Mouse (Mus musculus): ENCODE results near the gene Plagl2. TPM values are rescaled to one million over a fixed set of nuclear protein-coding genes. Genes with fewer than 3 reads are reported as not detected.
"Not testable (repeated sequence)": the region's sequence is repeated elsewhere in the genome, so short reads cannot be mapped to it uniquely, and the experiment has no call there.

Gene Plagl2
- polyA plus RNA-seq, 1 experiment, result 4.3 TPM

DNA sequence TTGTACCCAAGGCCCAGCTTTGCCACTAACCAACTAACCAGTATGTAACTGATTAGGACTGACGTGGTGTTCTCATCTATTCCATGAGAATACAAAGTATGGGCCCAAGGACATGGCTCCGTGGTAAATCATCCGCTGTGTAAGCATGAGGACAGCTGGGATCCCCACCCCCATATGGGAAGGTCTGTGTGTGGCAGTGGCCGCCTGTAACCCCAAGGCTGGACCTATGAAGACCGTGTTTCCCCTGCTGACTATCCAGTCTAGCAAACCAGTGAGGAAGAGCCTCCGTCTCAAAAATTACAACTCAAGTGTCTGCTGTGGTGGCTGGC lies 33.7 kb upstream of the Plagl2 start:
- no peaks in the 10 kb centered on the region for H3K27me3 ChIP-seq (replicated peaks; ENCODE audit: control insufficient read depth, insufficient read depth, low read length)
- H3K4me3 ChIP-seq (ENCODE audit: insufficient read depth, low read depth, low read length), result no peak overlapping the region
- no peaks in the 10 kb centered on the region for H3K36me3 ChIP-seq (ENCODE audit: control insufficient read depth, insufficient read depth, low read length)
- no peak overlapping the region for H3K27ac ChIP-seq (ENCODE audit: insufficient read depth, low read depth, low read length)
- 85% methylated on average over 6 of the region's 6 CpGs for WGBS
- no peak for DNase-seq
- no peak for TF ChIP-seq CTCF (conservative IDR thresholded peaks at IDR 0.05; ENCODE audit: insufficient read depth, insufficient read length, low read depth, low read length)
- TF ChIP-seq POLR2A (IDR thresholded peaks at IDR 0.05; ENCODE audit: low read depth, low read length), result no peak
- H3K4me1 ChIP-seq (ENCODE audit: control insufficient read depth, insufficient read depth, low read length), result no peaks in the 10 kb centered on the region

DNA sequence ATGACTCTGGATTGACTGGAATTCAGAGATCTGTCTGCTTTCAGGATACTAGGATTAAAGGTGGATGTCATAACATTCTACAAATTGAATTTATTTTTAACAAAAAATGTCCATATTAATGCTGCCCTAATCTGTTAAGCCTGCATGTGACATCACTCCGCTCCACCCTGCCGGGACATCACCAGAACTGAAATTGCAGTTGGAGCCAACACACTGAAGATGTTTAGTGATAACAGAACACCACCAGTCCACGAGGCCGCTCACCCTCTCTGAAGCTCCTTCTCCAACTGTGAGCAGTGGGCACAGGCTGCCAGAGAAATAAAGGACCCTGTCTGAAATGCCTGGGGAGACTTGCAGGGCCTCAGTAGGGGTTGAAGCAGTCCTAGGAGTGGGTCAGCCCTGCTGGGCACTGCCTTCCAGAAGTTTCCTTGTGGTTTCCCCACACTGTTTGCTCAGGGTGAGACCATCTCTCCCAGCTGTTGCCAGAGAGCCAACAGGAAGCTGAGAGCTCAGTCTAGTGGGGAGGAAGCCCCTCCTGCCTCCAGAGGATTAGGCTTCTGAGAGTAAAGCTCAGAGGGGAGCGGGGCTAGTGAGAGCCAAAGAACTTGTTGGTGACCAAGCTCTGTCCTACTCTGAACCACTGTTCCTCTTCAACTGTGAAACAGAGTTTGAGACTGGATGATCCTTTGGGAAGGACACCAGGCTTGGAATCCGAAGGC lies 33.1 kb upstream of the Plagl2 start:
- H3K27ac ChIP-seq (ENCODE audit: insufficient read depth, low read depth, low read length); H3K36me3 ChIP-seq (ENCODE audit: control insufficient read depth, insufficient read depth, low read length); H3K4me1 ChIP-seq (ENCODE audit: control insufficient read depth, insufficient read depth, low read length); DNase-seq; H3K27me3 ChIP-seq (replicated peaks; ENCODE audit: control insufficient read depth, insufficient read depth, low read length); H3K4me3 ChIP-seq (ENCODE audit: insufficient read depth, low read depth, low read length): not testable (repeated sequence)
- 87% methylated on average over 6 of the region's 6 CpGs for WGBS

DNA sequence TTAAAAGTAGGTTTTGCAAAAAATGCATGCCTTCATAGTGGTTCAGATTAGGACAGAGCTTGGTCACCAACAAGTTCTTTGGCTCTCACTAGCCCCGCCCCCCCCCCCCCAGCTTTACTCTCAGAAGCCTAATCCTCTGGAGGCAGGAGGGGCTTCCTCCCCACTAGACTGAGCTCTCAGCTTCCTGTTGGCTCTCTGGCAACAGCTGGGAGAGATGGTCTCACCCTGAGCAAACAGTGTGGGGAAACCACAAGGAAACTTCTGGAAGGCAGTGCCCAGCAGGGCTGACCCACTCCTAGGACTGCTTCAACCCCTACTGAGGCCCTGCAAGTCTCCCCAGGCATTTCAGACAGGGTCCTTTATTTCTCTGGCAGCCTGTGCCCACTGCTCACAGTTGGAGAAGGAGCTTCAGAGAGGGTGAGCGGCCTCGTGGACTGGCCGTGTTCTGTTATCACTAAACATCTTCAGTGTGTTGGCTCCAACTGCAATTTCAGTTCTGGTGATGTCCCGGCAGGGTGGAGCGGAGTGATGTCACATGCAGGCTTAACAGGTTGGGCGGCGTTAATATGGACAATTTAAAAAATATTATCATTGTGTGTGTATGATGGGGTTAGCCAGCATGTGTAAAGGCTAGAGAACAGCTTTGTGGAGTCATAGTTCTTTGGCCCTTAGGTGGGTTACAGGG lies 29.1 kb upstream of the Plagl2 start:
- H3K27me3 ChIP-seq (replicated peaks; ENCODE audit: control insufficient read depth, insufficient read depth, low read length); H3K4me1 ChIP-seq (ENCODE audit: control insufficient read depth, insufficient read depth, low read length); H3K27ac ChIP-seq (ENCODE audit: insufficient read depth, low read depth, low read length); H3K36me3 ChIP-seq (ENCODE audit: control insufficient read depth, insufficient read depth, low read length); H3K4me3 ChIP-seq (ENCODE audit: insufficient read depth, low read depth, low read length); DNase-seq: not testable (repeated sequence)
- 69% methylated on average over 8 of the region's 8 CpGs for WGBS

DNA sequence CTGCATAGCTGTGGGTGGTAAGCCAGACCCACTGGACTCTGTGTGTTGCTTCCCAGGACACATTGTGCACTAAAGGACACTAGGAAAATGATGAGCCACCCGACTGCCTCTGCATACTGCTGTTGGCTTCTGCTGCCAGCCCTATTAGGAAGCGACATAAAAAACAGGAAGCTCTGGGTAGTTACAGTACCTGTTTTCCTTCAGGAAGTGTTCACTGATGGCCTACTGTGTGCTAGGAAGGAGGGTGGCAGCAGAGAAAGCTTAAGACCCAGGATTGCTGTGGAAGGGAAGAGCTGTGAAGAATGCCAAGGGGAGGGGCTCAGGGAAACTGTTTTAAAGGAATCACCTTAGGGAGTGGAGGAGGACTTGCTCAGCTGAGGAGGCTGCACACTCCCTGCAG lies 26.1 kb upstream of the Plagl2 start:
- Histone ChIP-seq H3K4me3 (ENCODE audit: insufficient read depth, low read depth, low read length) (no peak overlapping the region), H3K36me3 (ENCODE audit: control insufficient read depth, insufficient read depth, low read length) (peaks cover 1% of the 10 kb centered on the region; the same call in 1 of the 2 replicates), H3K27ac (ENCODE audit: insufficient read depth, low read depth, low read length) (no peak overlapping the region), H3K4me1 (ENCODE audit: control insufficient read depth, insufficient read depth, low read length) (no peaks in the 10 kb centered on the region), H3K27me3 (replicated peaks; ENCODE audit: control insufficient read depth, insufficient read depth, low read length) (no peaks in the 10 kb centered on the region)
- 75% methylated on average over 2 of the region's 2 CpGs for WGBS
- TF ChIP-seq CTCF (conservative IDR thresholded peaks at IDR 0.05; ENCODE audit: insufficient read depth, insufficient read length, low read depth, low read length), result no peak
- no peak for TF ChIP-seq POLR2A (IDR thresholded peaks at IDR 0.05; ENCODE audit: low read depth, low read length)
- no peak for DNase-seq

DNA sequence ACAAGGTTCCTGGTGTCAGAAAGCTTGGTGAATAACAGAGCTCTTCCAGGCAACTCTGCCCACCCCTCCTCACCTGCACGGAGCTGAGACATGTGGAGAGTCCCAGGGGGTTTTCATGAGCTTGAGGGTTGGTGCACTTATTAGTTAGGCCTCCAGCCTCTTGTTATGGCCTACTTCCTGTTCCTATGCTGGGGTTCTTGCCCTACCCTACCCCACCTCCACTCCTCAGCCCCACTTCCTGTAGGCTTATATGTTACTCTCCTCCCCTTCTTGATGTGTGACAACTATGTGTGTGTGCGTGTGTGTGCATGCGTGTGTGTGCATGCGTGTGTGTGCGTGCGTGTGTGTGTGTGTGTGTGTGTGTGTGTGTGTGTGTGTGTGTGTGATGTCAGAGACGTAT lies 21.8 kb upstream of the Plagl2 start:
- Histone ChIP-seq H3K4me1 (ENCODE audit: control insufficient read depth, insufficient read depth, low read length) (no peaks in the 10 kb centered on the region), H3K27ac (ENCODE audit: insufficient read depth, low read depth, low read length) (no peak overlapping the region), H3K27me3 (replicated peaks; ENCODE audit: control insufficient read depth, insufficient read depth, low read length) (no peaks in the 10 kb centered on the region), H3K36me3 (ENCODE audit: control insufficient read depth, insufficient read depth, low read length) (peaks cover 1% of the 10 kb centered on the region; the same call in 1 of the 2 replicates), H3K4me3 (ENCODE audit: insufficient read depth, low read depth, low read length) (no peak overlapping the region)
- 84% methylated on average over 7 of the region's 7 CpGs for WGBS
- TF ChIP-seq POLR2A (IDR thresholded peaks at IDR 0.05; ENCODE audit: low read depth, low read length) (no peak), CTCF (conservative IDR thresholded peaks at IDR 0.05; ENCODE audit: insufficient read depth, insufficient read length, low read depth, low read length) (no peak)
- no peak for DNase-seq

DNA sequence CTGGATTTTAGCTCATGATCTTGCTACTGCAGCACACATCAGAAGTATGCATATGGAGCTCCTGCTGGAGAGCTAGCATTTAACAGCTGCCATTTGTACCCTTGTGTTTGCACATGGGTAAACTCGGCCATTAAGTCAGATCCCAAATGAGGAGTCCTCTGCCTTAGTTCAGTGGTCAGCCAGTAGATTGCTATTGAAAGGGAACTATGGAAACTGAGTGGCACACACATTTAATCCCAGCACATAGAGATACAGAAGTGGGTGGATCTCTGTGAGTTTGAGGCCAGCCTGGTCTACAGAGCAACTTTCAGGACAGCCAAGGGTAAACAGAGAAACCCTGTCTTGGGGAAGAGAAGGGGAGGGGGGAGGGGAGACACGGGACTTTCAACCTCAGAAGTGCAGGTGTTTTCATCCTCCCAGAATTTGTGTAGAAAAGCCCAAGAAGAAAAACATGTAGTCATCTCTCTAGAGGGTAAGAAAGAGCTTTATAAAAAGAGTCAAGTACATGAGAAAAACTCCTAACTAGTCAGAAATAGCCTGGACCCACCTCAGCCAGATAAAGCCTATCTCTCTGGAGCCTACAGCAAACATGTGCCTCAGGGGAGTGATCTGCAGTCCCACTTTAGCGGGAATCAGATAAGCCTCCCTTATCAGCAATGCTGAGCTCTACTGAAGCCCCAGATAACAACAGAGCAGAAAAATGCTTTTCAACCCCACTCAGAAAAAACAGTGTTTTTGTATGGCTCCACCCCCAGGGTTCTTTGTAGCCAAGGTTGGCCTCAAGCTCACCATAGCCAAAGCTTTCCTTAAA lies 18.8 kb upstream of the Plagl2 start:
- DNase-seq, result no peak
- Histone ChIP-seq H3K4me3 (ENCODE audit: insufficient read depth, low read depth, low read length) (no peak overlapping the region), H3K4me1 (ENCODE audit: control insufficient read depth, insufficient read depth, low read length) (no peaks in the 10 kb centered on the region), H3K27ac (ENCODE audit: insufficient read depth, low read depth, low read length) (no peak overlapping the region), H3K27me3 (replicated peaks; ENCODE audit: control insufficient read depth, insufficient read depth, low read length) (no peaks in the 10 kb centered on the region), H3K36me3 (ENCODE audit: control insufficient read depth, insufficient read depth, low read length) (no peaks in the 10 kb centered on the region)
- TF ChIP-seq CTCF (conservative IDR thresholded peaks at IDR 0.05; ENCODE audit: insufficient read depth, insufficient read length, low read depth, low read length) (no peak), POLR2A (IDR thresholded peaks at IDR 0.05; ENCODE audit: low read depth, low read length) (no peak)
- 80% methylated on average over 3 of the region's 3 CpGs for WGBS
